In genomic region chr4:129461183-129461960, GRCm38 (mm10) we compare ENCODE assay signal across 8 mouse cellular contexts. TPM values are rescaled to one million over a fixed set of nuclear protein-coding genes. Genes with fewer than 3 reads are reported as not detected.
DNase-seq lines count a peak whose midpoint lies in the region; ATAC-seq and TF ChIP-seq lines count a peak whose summit lies in the region.

Gene Bsdc1, plus strand, starts transcription at chr4:129461581.

- DNase-seq in brain, embryonic 14.5 days (ENCODE audit: low read depth), result peak; percentile 100
- DNase-seq in liver, adult 2 months (ENCODE audit: extremely low read depth, low read depth, low spot score), result peak; percentile 99
- DNase-seq in splenic B cell, adult 2 months (ENCODE audit: low read depth, low spot score), result peak; percentile 100

- WGBS in heart, embryonic 11.5 days (ENCODE audit: insufficient replicate concordance), result under 1% methylated on average over 45 of the region's 46 CpGs
- WGBS in kidney, embryonic 16.5 days, result under 1% methylated on average over 46 of the region's 46 CpGs
- WGBS in liver, adult 2 months, result under 1% methylated on average over 42 of the region's 46 CpGs

- H3K79me2 ChIP-seq in C2C12 (ENCODE audit: control insufficient read depth, insufficient read depth) (no peaks in the 10 kb centered on the region), myocyte (ENCODE audit: control insufficient read depth, insufficient read depth) (peaks cover 6% of the 10 kb centered on the region)
- H3K79me2 ChIP-seq in liver, adult 2 months (ENCODE audit: control insufficient read depth, insufficient read depth, low read length), result peaks cover 13% of the 10 kb centered on the region

- H3K4me3 ChIP-seq in C2C12 (ENCODE audit: insufficient read depth, poor library complexity, severe bottlenecking), result peak within 1 kb of the TSS; percentile 86
- peak within 1 kb of the TSS; percentile 74 for H3K4me3 ChIP-seq in erythroblast, embryonic 14.5 days (replicated peaks)
- H3K4me3 ChIP-seq in heart, embryonic 11.5 days (ENCODE audit: low read depth, low read length), result peak within 1 kb of the TSS; percentile 85
- peak within 1 kb of the TSS; percentile 95 for H3K4me3 ChIP-seq in kidney, embryonic 16.5 days (ENCODE audit: low read length)
- H3K4me3 ChIP-seq in liver, adult 2 months (ENCODE audit: insufficient read depth, low read depth, low read length), result peak within 1 kb of the TSS; percentile 82
- H3K4me3 ChIP-seq in myocyte, result peak within 1 kb of the TSS; percentile 42

- peak; percentile 74; the same call in 1 of the 2 replicates for TF ChIP-seq POLR2A in brain, embryonic 14.5 days (IDR thresholded peaks at IDR 0.05; ENCODE audit: borderline replicate concordance, extremely low read depth, insufficient read depth, insufficient read length, poor library complexity, severe bottlenecking)
- TF ChIP-seq POLR2A in liver, adult 2 months (IDR thresholded peaks at IDR 0.05; ENCODE audit: extremely low read depth, insufficient read depth, low read length), result peak; percentile 90
- peak; percentile 90 for TF ChIP-seq POLR2A in myocyte (IDR thresholded peaks at IDR 0.05; ENCODE audit: insufficient read length, low read depth)

- peak within 1 kb of the TSS; percentile 81 for H3K9ac ChIP-seq in heart, embryonic 11.5 days (ENCODE audit: low read depth, low read length)
- H3K9ac ChIP-seq in kidney, embryonic 16.5 days (replicated peaks; ENCODE audit: low read length), result peak within 1 kb of the TSS; percentile 82
- peak within 1 kb of the TSS; percentile 93 for H3K9ac ChIP-seq in liver, adult 2 months (ENCODE audit: low read depth, low read length)

- TF ChIP-seq CTCF in C2C12 (IDR thresholded peaks at IDR 0.05; ENCODE audit: control insufficient read depth, insufficient read depth, insufficient read length), result no peak
- no peak for TF ChIP-seq CTCF in brain, embryonic 14.5 days (IDR thresholded peaks at IDR 0.05; ENCODE audit: borderline replicate concordance, extremely low read depth, insufficient read depth, insufficient read length)
- no peak for TF ChIP-seq CTCF in liver, adult 2 months (IDR thresholded peaks at IDR 0.05; ENCODE audit: low read depth, low read length)

- no peaks in the 10 kb centered on the region for H3K27me3 ChIP-seq in C2C12 (ENCODE audit: control insufficient read depth, insufficient read depth, insufficient read length)
- H3K27me3 ChIP-seq in erythroblast, embryonic 14.5 days (ENCODE audit: control insufficient read depth), result no peaks in the 10 kb centered on the region
- H3K27me3 ChIP-seq in heart, embryonic 11.5 days (ENCODE audit: control insufficient read depth, insufficient read depth, low read length), result no peaks in the 10 kb centered on the region
- no peaks in the 10 kb centered on the region for H3K27me3 ChIP-seq in kidney, embryonic 16.5 days (ENCODE audit: insufficient read depth, low read length)
- no peaks in the 10 kb centered on the region for H3K27me3 ChIP-seq in liver, adult 2 months (ENCODE audit: control insufficient read depth, insufficient read depth, low read length)
- H3K27me3 ChIP-seq in myocyte (ENCODE audit: control insufficient read depth, insufficient read depth, insufficient read length), result no peaks in the 10 kb centered on the region
- no peaks in the 10 kb centered on the region for H3K27me3 ChIP-seq in splenic B cell, adult 2 months (ENCODE audit: control insufficient read depth, insufficient read depth, low read length, poor library complexity, severe bottlenecking)

- H3K36me3 ChIP-seq in C2C12 (ENCODE audit: control insufficient read depth, insufficient read depth), result peaks cover 6% of the 10 kb centered on the region
- H3K36me3 ChIP-seq in erythroblast, embryonic 14.5 days (ENCODE audit: control insufficient read depth), result peaks cover 45% of the 10 kb centered on the region
- peaks cover 11% of the 10 kb centered on the region for H3K36me3 ChIP-seq in heart, embryonic 11.5 days (ENCODE audit: control insufficient read depth, insufficient read depth, low read length)
- peaks cover 13% of the 10 kb centered on the region for H3K36me3 ChIP-seq in kidney, embryonic 16.5 days (ENCODE audit: insufficient read depth, low read length)
- H3K36me3 ChIP-seq in liver, adult 2 months (ENCODE audit: control insufficient read depth, insufficient read depth, low read length), result peaks cover 12% of the 10 kb centered on the region; the same call in 1 of the 2 replicates
- no peaks in the 10 kb centered on the region for H3K36me3 ChIP-seq in myocyte (ENCODE audit: control insufficient read depth, insufficient read depth)
- H3K36me3 ChIP-seq in splenic B cell, adult 2 months (ENCODE audit: control insufficient read depth, insufficient read depth, low read length, poor library complexity, severe bottlenecking), result peaks cover 3% of the 10 kb centered on the region; the same call in 1 of the 2 replicates

- H3K79me3 ChIP-seq in C2C12 (ENCODE audit: low read depth), result peaks cover 4% of the 10 kb centered on the region

- peak within 1 kb of the TSS; percentile 77 for H3ac ChIP-seq in C2C12 (ENCODE audit: control insufficient read depth, insufficient read length, low read depth)
- H3ac ChIP-seq in myocyte (ENCODE audit: control insufficient read depth, insufficient read length), result peak within 1 kb of the TSS; percentile 37

- peak; percentile 99 for ATAC-seq in heart, embryonic 11.5 days (replicated peaks; ENCODE audit: insufficient number of reproducible peaks, low FRiP score, low TSS enrichment)
- peak; percentile 99 for ATAC-seq in kidney, embryonic 16.5 days (ENCODE audit: low FRiP score, low TSS enrichment)

- H3K27ac ChIP-seq in heart, embryonic 11.5 days (ENCODE audit: low read depth, low read length), result peak within 1 kb of the TSS; percentile 77
- peak within 1 kb of the TSS; percentile 90 for H3K27ac ChIP-seq in kidney, embryonic 16.5 days (ENCODE audit: low read length)
- H3K27ac ChIP-seq in liver, adult 2 months (replicated peaks; ENCODE audit: insufficient read depth, low read depth, low read length), result peak within 1 kb of the TSS; percentile 76

- peak within 1 kb of the TSS; percentile 87 for H3K4me2 ChIP-seq in heart, embryonic 11.5 days
- peak within 1 kb of the TSS; percentile 85 for H3K4me2 ChIP-seq in kidney, embryonic 16.5 days (replicated peaks; ENCODE audit: low read depth, low read length)
- H3K4me2 ChIP-seq in myocyte (ENCODE audit: low read depth), result peak within 1 kb of the TSS; percentile 98

- H3K9me3 ChIP-seq in erythroblast, embryonic 14.5 days (ENCODE audit: control insufficient read depth, low read length), result no peaks in the 10 kb centered on the region
- H3K9me3 ChIP-seq in heart, embryonic 11.5 days (replicated peaks; ENCODE audit: control insufficient read depth, low read length), result no peaks in the 10 kb centered on the region
- H3K9me3 ChIP-seq in kidney, embryonic 16.5 days (ENCODE audit: low read length), result no peaks in the 10 kb centered on the region

- H3K4me1 ChIP-seq in erythroblast, embryonic 14.5 days (ENCODE audit: control insufficient read depth), result peaks cover 55% of the 10 kb centered on the region
- H3K4me1 ChIP-seq in heart, embryonic 11.5 days (ENCODE audit: control insufficient read depth, insufficient read depth, low read length), result peaks cover 6% of the 10 kb centered on the region; the same call in 1 of the 2 replicates
- peaks cover 14% of the 10 kb centered on the region for H3K4me1 ChIP-seq in kidney, embryonic 16.5 days (ENCODE audit: insufficient read depth, low read length)
- peaks cover 7% of the 10 kb centered on the region for H3K4me1 ChIP-seq in liver, adult 2 months (ENCODE audit: control insufficient read depth, insufficient read depth, low read length)

TF ChIP-seq in C2C12, 6 proteins besides CTCF, POLR2A, EP300 and RAD21:
- no peak for TF ChIP-seq FOSL1 (IDR thresholded peaks at IDR 0.05; ENCODE audit: insufficient read depth, low read length, poor library complexity, severe bottlenecking)
- TF ChIP-seq MYOG (IDR thresholded peaks at IDR 0.05; ENCODE audit: control insufficient read depth, extremely low read depth, insufficient read length), result no peak
- TF ChIP-seq USF1 (IDR thresholded peaks at IDR 0.05; ENCODE audit: low read depth), result no peak
- no peak for TF ChIP-seq MAX (IDR thresholded peaks at IDR 0.05)

TF ChIP-seq in myocyte, 11 proteins besides CTCF, POLR2A, EP300 and RAD21:
- TF ChIP-seq POLR2AphosphoS2 (IDR thresholded peaks at IDR 0.05; ENCODE audit: insufficient read length, low read depth) (peak; percentile 88), SRF (IDR thresholded peaks at IDR 0.05; ENCODE audit: control insufficient read depth, insufficient read length, low read depth) (peak; percentile 16), E2F4 (IDR thresholded peaks at IDR 0.05; ENCODE audit: insufficient read depth) (no peak), MAX (IDR thresholded peaks at IDR 0.05; ENCODE audit: low read depth) (peak; percentile 11), MYOG (IDR thresholded peaks at IDR 0.05; ENCODE audit: control insufficient read depth in 1 of 3, insufficient read depth in 1 of 3, insufficient read length in 2 of 3, low read depth in 2 of 3) (no peak), CEBPB (IDR thresholded peaks at IDR 0.05; ENCODE audit: insufficient read depth, poor library complexity, severe bottlenecking) (no peak), REST (IDR thresholded peaks at IDR 0.05; ENCODE audit: insufficient read depth, insufficient read length) (no peak)

RNA-seq across cellular contexts. Expression of gene Bsdc1, which starts in this region (rescaled TPM):
- 11.8 TPM for polyA plus RNA-seq in C2C12 (2012; fragmentation: generic; extraction: Trizol)
- 17.5 and 29.2 TPM in 2 replicates for polyA plus RNA-seq in brain, embryonic 14.5 days (2012; rRNA removed)
- 87.8 and 92.9 TPM in 2 replicates for polyA plus RNA-seq in erythroblast, embryonic 14.5 days (2012)
- polyA plus RNA-seq in heart, embryonic 11.5 days (2014; fragmentation: Nextera tagmentation; extraction: Ambion mirVana), result 24.1 and 24.6 TPM in 2 replicates
- polyA plus RNA-seq in kidney, embryonic 16.5 days (2015; fragmentation: Nextera tagmentation; extraction: Ambion mirVana), result 31.8 and 33.6 TPM in 2 replicates
- 22.1 and 26.6 TPM in 2 replicates for total RNA-seq in liver, adult 2 months (2014; rRNA removed)
- 14.5 and 19.3 TPM in 2 replicates for polyA plus RNA-seq in liver, adult 2 months (2012; rRNA removed)
- 22.9 TPM for polyA plus RNA-seq in myocyte (2012; fragmentation: generic; extraction: Trizol)

Comparison
In these comparisons a context has a peak if more than half of its experiments do, and no peak if none do; other contexts are left out.
1. Peak in every context shown above with its lines: DNase-seq, ATAC-seq, H3K4me3 ChIP-seq and H3K27ac ChIP-seq.
2. H3K4me3 ChIP-seq: peak in every context shown above with its lines; median percentile 95 in kidney, embryonic 16.5 days; 86 in C2C12; 85 in heart, embryonic 11.5 days; 82 in liver, adult 2 months; 74 in erythroblast, embryonic 14.5 days; 42 in myocyte.